Mouse (Mus musculus): ENCODE measurements around the gene Aqp2. TPM values are rescaled to one million over a fixed set of nuclear protein-coding genes. Genes with fewer than 3 reads are reported as not detected.
A peak's percentile ranks its signal among the peaks of the same experiment; 100 is the strongest.

The Aqp2 gene
- polyA plus RNA-seq, 1 experiment, result 0.47 TPM

DNA sequence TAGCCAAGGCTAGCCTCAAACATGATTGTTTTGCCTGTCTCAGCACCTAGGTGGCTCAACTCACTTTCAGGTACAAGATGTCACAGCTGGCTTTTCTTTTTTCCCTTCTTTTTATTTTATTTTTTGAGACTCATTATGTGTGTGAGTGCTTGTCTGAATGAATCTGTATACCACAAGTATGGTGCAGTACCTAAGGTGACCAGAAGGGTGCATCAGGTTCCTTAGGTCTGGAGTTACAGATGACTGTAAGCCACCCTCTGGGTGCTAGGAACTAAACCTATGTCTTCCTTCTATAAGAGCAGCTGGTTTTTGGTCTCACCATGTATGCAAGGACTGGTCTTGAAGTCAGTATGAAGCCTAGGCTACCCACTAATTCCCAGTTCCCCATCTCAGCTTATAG lies 52.8 kb downstream of the Aqp2 start:
- peak; percentile 28 for DNase-seq
- Histone ChIP-seq H3K36me3 (ENCODE audit: control insufficient read depth, insufficient read depth, low read length) (peaks cover 91% of the 10 kb centered on the region), H3K27ac (ENCODE audit: control insufficient read depth, insufficient read depth, low read length) (no peak overlapping the region), H3K4me3 (ENCODE audit: control insufficient read depth, insufficient read depth, low read length) (no peak overlapping the region), H3K27me3 (ENCODE audit: control insufficient read depth, insufficient read depth, low read length) (no peaks in the 10 kb centered on the region), H3K4me1 (replicated peaks; ENCODE audit: control insufficient read depth, insufficient read depth, low read length) (no peaks in the 10 kb centered on the region)
- TF ChIP-seq CTCF (IDR thresholded peaks at IDR 0.05; ENCODE audit: borderline replicate concordance, control insufficient read depth, extremely low read depth, insufficient read depth, low read length, poor library complexity), result no peak
- TF ChIP-seq POLR2A (IDR thresholded peaks at IDR 0.05; ENCODE audit: control insufficient read depth, extremely low read depth, insufficient read depth, low read length, poor library complexity), result no peak

Other genes starting within 250 kb of the Aqp2 start
- gene Fmnl3, start 208.6 kb upstream of the Aqp2 start, polyA plus RNA-seq (2012; rRNA removed), result 55.5 and 59.6 TPM in 2 replicates
- gene Tmbim6, start 186.2 kb upstream of the Aqp2 start, polyA plus RNA-seq (2012; rRNA removed), result 723 and 818 TPM in 2 replicates
- 48.1 and 48.6 TPM in 2 replicates for gene Nckap5l, start 121.3 kb upstream of the Aqp2 start, polyA plus RNA-seq (2012; rRNA removed)
- gene Bcdin3d, start 104.3 kb upstream of the Aqp2 start, polyA plus RNA-seq (2012; rRNA removed), result 12.4 and 13.7 TPM in 2 replicates
- gene Faim2, start 50.9 kb upstream of the Aqp2 start, polyA plus RNA-seq (2012; rRNA removed), result 0.18 and 0.81 TPM in 2 replicates
- 2.7 and 3.3 TPM in 2 replicates for gene Aqp5, start 11.7 kb downstream of the Aqp2 start, polyA plus RNA-seq (2012; rRNA removed)
- gene Aqp6, start 22.3 kb downstream of the Aqp2 start, polyA plus RNA-seq (2012; rRNA removed), result 0.24 and 0.40 TPM in 2 replicates
- gene Racgap1, start 72.6 kb downstream of the Aqp2 start, polyA plus RNA-seq (2012; rRNA removed), result 80.2 and 95.6 TPM in 2 replicates
- gene Asic1, start 91.3 kb downstream of the Aqp2 start, polyA plus RNA-seq (2012; rRNA removed), result 0.13 and 0.19 TPM in 2 replicates
- gene Smarcd1, start 123.1 kb downstream of the Aqp2 start, polyA plus RNA-seq (2012; rRNA removed), result 106 and 111 TPM in 2 replicates
- not detected in 2 replicates for gene Gm17349, start 126.4 kb downstream of the Aqp2 start, polyA plus RNA-seq (2012; rRNA removed)
- gene Gpd1, start 138.5 kb downstream of the Aqp2 start, polyA plus RNA-seq (2012; rRNA removed), result 108 and 187 TPM in 2 replicates
- gene Cox14, start 146.6 kb downstream of the Aqp2 start, polyA plus RNA-seq (2012; rRNA removed), result 227 and 284 TPM in 2 replicates
- 48.1 and 59.8 TPM in 2 replicates for gene Cers5, start 193.8 kb downstream of the Aqp2 start, polyA plus RNA-seq (2012; rRNA removed)